Mouse (Mus musculus) heart, postnatal 0 days (tissue): ENCODE data around the gene 2810004N23Rik. TPM values are rescaled to one million over a fixed set of nuclear protein-coding genes. Genes with fewer than 3 reads are reported as not detected.
"Not testable (repeated sequence)": the region's sequence is repeated elsewhere in the genome, so short reads cannot be mapped to it uniquely, and the experiment has no call there.

Experiments used
- ATAC-seq: fragments of 200-750 bp; cut with Nextera tagmentation; 2 replicates; pipeline ENCODE4 v1.8.0; 2017; ENCODE audit warnings: low read depth, moderate number of reproducible peaks, moderate library complexity; ENCODE audit not compliant: insufficient read depth
- DNase-seq: peaks from one replicate; pipeline ENCODE4 v3.0.0-alpha.2; 2016; ENCODE audit warnings: low spot score
- H3K27ac ChIP-seq: fragments of 300-500 bp; sonication (generic); 2 replicates; pipeline ENCODE4 v1.5.1; 2014; ENCODE audit warnings: low read depth, mild to moderate bottlenecking
- H3K27me3 ChIP-seq: fragments of 300-500 bp; sonication (generic); 2 replicates; pipeline ENCODE4 v1.6.1; 2014; ENCODE audit warnings: low read length, mixed read lengths; ENCODE audit not compliant: control insufficient read depth, insufficient read depth
- H3K36me3 ChIP-seq: fragments of 300-500 bp; sonication (generic); replicated peaks from 2 replicates; pipeline ENCODE4 v1.6.1; 2014; ENCODE audit warnings: low read length, mixed read lengths; ENCODE audit not compliant: control insufficient read depth, insufficient read depth
- H3K4me1 ChIP-seq: fragments of 300-500 bp; sonication (generic); 2 replicates; pipeline ENCODE4 v1.6.1; 2014; ENCODE audit warnings: antibody characterized with exemption; ENCODE audit not compliant: control insufficient read depth, insufficient read depth
- H3K4me2 ChIP-seq: fragments of 300-500 bp; sonication (generic); 2 replicates; pipeline ENCODE4 v1.6.1; 2014; ENCODE audit warnings: low read depth, mild to moderate bottlenecking, low read length, moderate library complexity
- H3K4me3 ChIP-seq: fragments of 300-500 bp; sonication (generic); 2 replicates; pipeline ENCODE4 v1.5.1; 2014; ENCODE audit warnings: low read depth, low read length
- H3K9ac ChIP-seq: fragments of 300-500 bp; sonication (generic); replicated peaks from 2 replicates; pipeline ENCODE4 v1.6.1; 2014; ENCODE audit warnings: low read depth, low read length, mixed read lengths
- H3K9me3 ChIP-seq: fragments of 300-500 bp; sonication (generic); replicated peaks from 2 replicates; pipeline ENCODE4 v1.6.1; 2016; ENCODE audit warnings: low read length; ENCODE audit not compliant: control insufficient read depth
- CTCF ChIP-seq: IDR thresholded peaks from 2 replicates; pipeline ENCODE4 v1.5.1; 2016; ENCODE audit warnings: antibody characterized with exemption, control low read depth, low read depth
- EP300 ChIP-seq: IDR thresholded peaks from 2 replicates; pipeline ENCODE4 v1.6.1; 2016; ENCODE audit warnings: antibody characterized with exemption, low read depth
- WGBS: fragments of 180-500 bp; shearing (Covaris S2); extraction: QIAGEN DNeasy Blood & Tissue Kit; methylation state at CpG from one replicate; pipeline ENCODE4 v1.1.7; 2014; 5-methylcytosine and 5-hydroxymethylcytosine counted together
- polyA plus RNA-seq: library from polyadenylated mRNA; unstranded; fragments of >200 nt; fragmentation: Nextera tagmentation; extraction: Ambion mirVana; gene quantifications from 2 replicates; pipeline ENCODE4 v1.2.1, GENCODE M21; 2015
- total RNA-seq: library from RNA; depleted of rRNA; stranded (reverse); fragments of >200 nt; gene quantifications from 2 replicates; pipeline ENCODE4 v1.2.3, GENCODE M21; 2014; ENCODE audit warnings: low replicate concordance

Gene 2810004N23Rik
- total and polyA plus RNA-seq, 2 experiments from 2014 or later, result 45.9 to 49.6 TPM

GRCm38 (mm10) chr8:124845131-124845530 lies 17.8 kb downstream of the 2810004N23Rik start:
- TF ChIP-seq CTCF (no peak), EP300 (no peak)
- DNase-seq (no peak), ATAC-seq (no peak)
- WGBS, result 64% methylated on average over 3 of the region's 3 CpGs
- Histone ChIP-seq H3K36me3 (peaks cover 21% of the 10 kb centered on the region), H3K27me3 (no peaks in the 10 kb centered on the region), H3K9ac (no peak overlapping the region), H3K4me1 (no peaks in the 10 kb centered on the region), H3K4me2 (no peak overlapping the region), H3K9me3 (no peaks in the 10 kb centered on the region), H3K4me3 (no peak overlapping the region), H3K27ac (no peak overlapping the region)

- not testable (repeated sequence) for ATAC-seq, H3K27ac ChIP-seq, H3K9ac ChIP-seq, H3K4me1 ChIP-seq, H3K9me3 ChIP-seq, H3K4me3 ChIP-seq, H3K27me3 ChIP-seq, H3K4me2 ChIP-seq
- WGBS, result 39% methylated on average over 1 of the region's 1 CpGs
- DNase-seq, result peak; percentile 4
- peaks cover 43% of the 10 kb centered on the region for H3K36me3 ChIP-seq
These were observed 20.0 kb downstream of the 2810004N23Rik start for GRCm38 (mm10) chr8:124842929-124843328.

GRCm38 (mm10) chr8:124841775-124842174 lies 21.1 kb downstream of the 2810004N23Rik start:
- Histone ChIP-seq H3K4me2 (no peak overlapping the region), H3K4me1 (no peaks in the 10 kb centered on the region), H3K27ac (no peak overlapping the region), H3K27me3 (no peaks in the 10 kb centered on the region), H3K4me3 (no peak overlapping the region), H3K9me3 (no peaks in the 10 kb centered on the region), H3K36me3 (peaks cover 45% of the 10 kb centered on the region), H3K9ac (no peak overlapping the region)
- ATAC-seq (no peak), DNase-seq (peak; percentile 2)
- TF ChIP-seq EP300, result no peak
- TF ChIP-seq CTCF, result no peak
- WGBS, result 86% methylated on average over 10 of the region's 10 CpGs

- Histone ChIP-seq H3K4me2 (no peak overlapping the region), H3K4me3 (no peak overlapping the region), H3K27me3 (no peaks in the 10 kb centered on the region), H3K9me3 (no peaks in the 10 kb centered on the region), H3K4me1 (no peaks in the 10 kb centered on the region), H3K27ac (no peak overlapping the region), H3K36me3 (peaks cover 45% of the 10 kb centered on the region), H3K9ac (no peak overlapping the region)
- WGBS, result 94% methylated on average over 7 of the region's 7 CpGs
- DNase-seq (peak; percentile 2), ATAC-seq (no peak)
- no peak for TF ChIP-seq EP300
- no peak for TF ChIP-seq CTCF
These were observed 22.0 kb downstream of the 2810004N23Rik start for GRCm38 (mm10) chr8:124840900-124841299.

DNA sequence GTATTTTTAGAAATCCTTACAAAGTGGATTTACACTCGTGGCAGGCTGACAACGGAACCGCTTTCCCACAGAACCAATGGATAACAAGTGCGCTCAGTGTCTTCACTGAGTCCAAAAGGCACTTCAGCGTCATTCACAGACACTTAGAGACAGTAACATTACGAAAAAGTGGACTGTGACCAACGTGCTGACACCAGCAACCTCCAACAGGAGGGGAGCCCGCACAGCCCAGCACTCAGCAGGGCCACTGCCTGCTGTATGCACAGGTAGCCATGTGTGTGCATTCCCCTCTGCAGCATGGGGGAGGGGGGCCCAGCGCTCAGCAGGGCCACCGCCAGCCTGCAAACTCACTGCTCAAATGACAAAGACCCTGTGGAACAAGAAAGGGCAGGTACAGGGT lies 23.5 kb downstream of the 2810004N23Rik start:
- DNase-seq (peak; percentile 3), ATAC-seq (no peak)
- Histone ChIP-seq H3K4me1 (0 out of 2 replicates have a peak, but pooled peaks cover 4% of the 10 kb centered on the region), H3K4me3 (no peak overlapping the region), H3K9me3 (no peaks in the 10 kb centered on the region), H3K4me2 (no peak overlapping the region), H3K27me3 (no peaks in the 10 kb centered on the region), H3K9ac (no peak overlapping the region), H3K27ac (no peak overlapping the region), H3K36me3 (peaks cover 45% of the 10 kb centered on the region)
- 62% methylated on average over 10 of the region's 10 CpGs for WGBS
- TF ChIP-seq CTCF, result no peak
- TF ChIP-seq EP300, result no peak

DNA sequence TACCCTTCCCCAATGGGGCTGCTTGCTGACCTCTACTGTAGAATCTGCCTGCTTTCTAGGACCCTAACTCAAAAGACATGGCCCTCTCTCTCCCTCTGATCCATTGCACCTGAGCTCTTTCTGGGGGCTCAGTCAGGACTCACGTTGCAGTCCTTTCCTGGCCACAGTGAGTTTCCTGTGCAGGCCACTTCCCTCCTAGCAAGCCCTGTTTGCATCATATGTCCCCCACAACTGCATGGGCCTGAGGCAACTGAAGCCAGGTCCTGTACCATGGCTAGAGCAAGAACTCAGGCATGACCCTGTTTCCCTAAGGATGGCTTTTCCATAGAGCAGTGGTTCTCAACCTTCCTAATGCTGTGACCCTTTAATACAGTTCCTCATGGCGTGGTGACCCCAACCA lies 25.0 kb downstream of the 2810004N23Rik start:
- ATAC-seq (no peak), DNase-seq (no peak)
- H3K4me2 ChIP-seq, result no peak overlapping the region
- whole genome bisulfite sequencing, result 81% methylated on average over 2 of the region's 2 CpGs
- no peak overlapping the region for H3K9ac ChIP-seq
- no peak overlapping the region for H3K4me3 ChIP-seq
- H3K27ac ChIP-seq, result no peak overlapping the region
- no peaks in the 10 kb centered on the region for H3K9me3 ChIP-seq
- peaks cover 45% of the 10 kb centered on the region for H3K36me3 ChIP-seq
- TF ChIP-seq CTCF (no peak), EP300 (no peak)
- peaks cover 15% of the 10 kb centered on the region for H3K4me1 ChIP-seq
- no peaks in the 10 kb centered on the region for H3K27me3 ChIP-seq
